Mouse (Mus musculus) neural tube, embryonic 15.5 days (tissue): ENCODE data around the gene Iqch. TPM values are rescaled to one million over a fixed set of nuclear protein-coding genes. Genes with fewer than 3 reads are reported as not detected.

Source experiments
- ATAC-seq: fragments of 200-750 bp; cut with Nextera tagmentation; 2 replicates; pipeline ENCODE4 v1.8.0; 2017; ENCODE audit warnings: mild to moderate bottlenecking, moderate TSS enrichment, moderate library complexity; ENCODE audit not compliant: low FRiP score
- H3K27ac ChIP-seq: fragments of 300-500 bp; sonication (generic); replicated peaks from 2 replicates; pipeline ENCODE4 v1.5.1; 2015; ENCODE audit warnings: mild to moderate bottlenecking, inconsistent platforms
- H3K27me3 ChIP-seq: fragments of 300-500 bp; sonication (generic); replicated peaks from 2 replicates; pipeline ENCODE4 v1.6.1; 2015; ENCODE audit warnings: inconsistent platforms
- H3K36me3 ChIP-seq: fragments of 300-500 bp; sonication (generic); 2 replicates; pipeline ENCODE4 v1.6.1; 2015; ENCODE audit warnings: inconsistent platforms
- H3K4me1 ChIP-seq: fragments of 300-500 bp; sonication (generic); 2 replicates; pipeline ENCODE4 v1.6.1; 2015; ENCODE audit warnings: inconsistent platforms
- H3K4me2 ChIP-seq: fragments of 300-500 bp; sonication (generic); 2 replicates; pipeline ENCODE4 v1.6.1; 2015; ENCODE audit warnings: inconsistent platforms, mild to moderate bottlenecking, moderate library complexity
- H3K4me3 ChIP-seq: fragments of 300-500 bp; sonication (generic); replicated peaks from 2 replicates; pipeline ENCODE4 v1.5.1; 2015; ENCODE audit warnings: mild to moderate bottlenecking, inconsistent platforms
- H3K9ac ChIP-seq: fragments of 300-500 bp; sonication (generic); replicated peaks from 2 replicates; pipeline ENCODE4 v1.6.1; 2015; ENCODE audit warnings: mild to moderate bottlenecking, inconsistent platforms
- H3K9me3 ChIP-seq: fragments of 300-500 bp; sonication (generic); replicated peaks from 2 replicates; pipeline ENCODE4 v1.6.1; 2016; ENCODE audit warnings: inconsistent platforms
- WGBS: fragments of 180-500 bp; shearing (Covaris S2); methylation state at CpG from one replicate; pipeline ENCODE4 v1.1.7; 2015; ENCODE audit warnings: mixed read lengths; 5-methylcytosine and 5-hydroxymethylcytosine counted together
- polyA plus RNA-seq: library from polyadenylated mRNA; unstranded; fragments of >200 nt; fragmentation: Nextera tagmentation; extraction: Ambion mirVana; gene quantifications from 2 replicates; pipeline ENCODE4 v1.2.1, GENCODE M21; 2015

Iqch gene
- polyA plus RNA-seq, 1 experiment from 2014 or later = 0.12 TPM

GRCm38 (mm10) chr9:63610841-63611366, 8.6 kb upstream of the Iqch start:
- Histone ChIP-seq H3K27me3 (no peaks in the 10 kb centered on the region), H3K4me1 (peaks cover 43% of the 10 kb centered on the region), H3K4me2 (no peak overlapping the region; the same call in 1 of the 2 replicates), H3K9me3 (no peaks in the 10 kb centered on the region), H3K4me3 (no peak overlapping the region), H3K27ac (0 out of 2 replicates have a peak overlapping the region, but pooled peaks have one; percentile 56), H3K36me3 (no peaks in the 10 kb centered on the region), H3K9ac (0 out of 2 replicates have a peak overlapping the region, but pooled peaks have one; percentile 24)
- WGBS = 19% methylated on average over 13 of the region's 13 CpGs
- ATAC-seq = no peak

GRCm38 (mm10) chr9:63610231-63610630, 7.9 kb upstream of the Iqch start:
- WGBS = 86% methylated on average over 6 of the region's 6 CpGs
- no peak overlapping the region for H3K4me3 ChIP-seq

GRCm38 (mm10) chr9:63609776-63610175, 7.5 kb upstream of the Iqch start:
- ATAC-seq = no peak
- Histone ChIP-seq H3K4me1 (peaks cover 43% of the 10 kb centered on the region), H3K9me3 (no peaks in the 10 kb centered on the region), H3K27me3 (no peaks in the 10 kb centered on the region), H3K36me3 (no peaks in the 10 kb centered on the region), H3K27ac (no peak overlapping the region), H3K9ac (no peak overlapping the region), H3K4me3 (no peak overlapping the region), H3K4me2 (no peak overlapping the region)
- WGBS = 95% methylated on average over 2 of the region's 2 CpGs

More at GRCm38 (mm10) chr9:63610231-63610630, 7.9 kb upstream of the Iqch start:
- no peak for ATAC-seq
- Histone ChIP-seq H3K9me3 (no peaks in the 10 kb centered on the region), H3K36me3 (no peaks in the 10 kb centered on the region), H3K9ac (no peak overlapping the region), H3K4me1 (peaks cover 43% of the 10 kb centered on the region), H3K27me3 (no peaks in the 10 kb centered on the region), H3K4me2 (no peak overlapping the region), H3K27ac (0 out of 2 replicates have a peak overlapping the region, but pooled peaks have one; percentile 15)

GRCm38 (mm10) chr9:63609246-63609645, 7.0 kb upstream of the Iqch start:
- no peak for ATAC-seq
- Histone ChIP-seq H3K4me2 (no peak overlapping the region), H3K27ac (no peak overlapping the region), H3K36me3 (no peaks in the 10 kb centered on the region), H3K9me3 (no peaks in the 10 kb centered on the region), H3K4me1 (peaks cover 43% of the 10 kb centered on the region), H3K4me3 (no peak overlapping the region), H3K27me3 (no peaks in the 10 kb centered on the region), H3K9ac (no peak overlapping the region)
- 78% methylated on average over 8 of the region's 8 CpGs for WGBS

GRCm38 (mm10) chr9:63608006-63608405, 5.7 kb upstream of the Iqch start:
- H3K9me3 ChIP-seq = no peaks in the 10 kb centered on the region
- no peak overlapping the region for H3K4me3 ChIP-seq
- H3K4me2 ChIP-seq = no peak overlapping the region
- H3K36me3 ChIP-seq = no peaks in the 10 kb centered on the region
- no peak overlapping the region for H3K9ac ChIP-seq
- WGBS = 89% methylated on average over 6 of the region's 6 CpGs
- H3K27me3 ChIP-seq = no peaks in the 10 kb centered on the region
- ATAC-seq = no peak
- peaks cover 43% of the 10 kb centered on the region for H3K4me1 ChIP-seq
- H3K27ac ChIP-seq = no peak overlapping the region

- no peak overlapping the region for H3K4me3 ChIP-seq
- H3K4me2 ChIP-seq = no peak overlapping the region
- no peak overlapping the region for H3K9ac ChIP-seq
- H3K4me1 ChIP-seq = peaks cover 33% of the 10 kb centered on the region
- no peaks in the 10 kb centered on the region for H3K9me3 ChIP-seq
- ATAC-seq = no peak
- H3K36me3 ChIP-seq = no peaks in the 10 kb centered on the region
- no peak overlapping the region for H3K27ac ChIP-seq
- no peaks in the 10 kb centered on the region for H3K27me3 ChIP-seq
- 72% methylated on average over 2 of the region's 2 CpGs for WGBS
Observed at GRCm38 (mm10) chr9:63606594-63606993, 4.3 kb upstream of the Iqch start.

GRCm38 (mm10) chr9:63603849-63604248, 1.6 kb upstream of the Iqch start:
- H3K4me3 ChIP-seq = no peak overlapping the region; the same call in 1 of the 2 replicates
- 65% methylated on average over 6 of the region's 6 CpGs for WGBS
- no peak overlapping the region for H3K27ac ChIP-seq
- H3K4me1 ChIP-seq = peaks cover 19% of the 10 kb centered on the region
- H3K9ac ChIP-seq = no peak overlapping the region
- H3K4me2 ChIP-seq = peak overlapping the region; percentile 71
- no peaks in the 10 kb centered on the region for H3K27me3 ChIP-seq
- no peaks in the 10 kb centered on the region for H3K36me3 ChIP-seq
- no peaks in the 10 kb centered on the region for H3K9me3 ChIP-seq
- no peak for ATAC-seq

GRCm38 (mm10) chr9:63596660-63597059, 5.6 kb downstream of the Iqch start:
- Histone ChIP-seq H3K27me3 (no peaks in the 10 kb centered on the region), H3K9me3 (no peaks in the 10 kb centered on the region), H3K4me2 (no peak overlapping the region), H3K27ac (no peak overlapping the region), H3K36me3 (no peaks in the 10 kb centered on the region), H3K4me3 (no peak overlapping the region), H3K9ac (no peak overlapping the region), H3K4me1 (no peaks in the 10 kb centered on the region)
- 71% methylated on average over 9 of the region's 9 CpGs for WGBS
- no peak for ATAC-seq

- Histone ChIP-seq H3K4me2 (no peak overlapping the region), H3K9ac (no peak overlapping the region), H3K4me1 (no peaks in the 10 kb centered on the region), H3K4me3 (no peak overlapping the region), H3K36me3 (no peaks in the 10 kb centered on the region), H3K27me3 (no peaks in the 10 kb centered on the region), H3K9me3 (no peaks in the 10 kb centered on the region), H3K27ac (no peak overlapping the region)
- ATAC-seq = no peak
- 79% methylated on average over 8 of the region's 8 CpGs for WGBS
Observed at GRCm38 (mm10) chr9:63595652-63596051, 6.6 kb downstream of the Iqch start.

GRCm38 (mm10) chr9:63595032-63595431, 7.3 kb downstream of the Iqch start:
- Histone ChIP-seq H3K4me3 (no peak overlapping the region), H3K27ac (no peak overlapping the region), H3K36me3 (no peaks in the 10 kb centered on the region), H3K27me3 (no peaks in the 10 kb centered on the region), H3K4me2 (no peak overlapping the region), H3K4me1 (no peaks in the 10 kb centered on the region), H3K9ac (no peak overlapping the region), H3K9me3 (no peaks in the 10 kb centered on the region)
- no peak for ATAC-seq
- 94% methylated on average over 1 of the region's 1 CpGs for WGBS

- Histone ChIP-seq H3K4me1 (no peaks in the 10 kb centered on the region), H3K27ac (no peak overlapping the region), H3K9me3 (peaks cover 4% of the 10 kb centered on the region; the same call in 1 of the 2 replicates), H3K4me3 (no peak overlapping the region), H3K4me2 (no peak overlapping the region), H3K27me3 (no peaks in the 10 kb centered on the region), H3K36me3 (no peaks in the 10 kb centered on the region), H3K9ac (no peak overlapping the region)
- WGBS = 91% methylated on average over 8 of the region's 8 CpGs
- no peak for ATAC-seq
Observed at GRCm38 (mm10) chr9:63591661-63592256, 10.5 kb downstream of the Iqch start.

GRCm38 (mm10) chr9:63590592-63590991, 11.7 kb downstream of the Iqch start:
- no peak for ATAC-seq
- no peaks in the 10 kb centered on the region for H3K4me1 ChIP-seq

More at GRCm38 (mm10) chr9:63590592-63590991, 11.7 kb downstream of the Iqch start:
- no peaks in the 10 kb centered on the region for H3K27me3 ChIP-seq
- H3K9ac ChIP-seq = no peak overlapping the region
- peaks cover 5% of the 10 kb centered on the region; the same call in 1 of the 2 replicates for H3K9me3 ChIP-seq
- H3K27ac ChIP-seq = no peak overlapping the region
- no peak overlapping the region for H3K4me2 ChIP-seq
- no peak overlapping the region for H3K4me3 ChIP-seq
- no peaks in the 10 kb centered on the region for H3K36me3 ChIP-seq
- 95% methylated on average over 4 of the region's 4 CpGs for WGBS
